Mouse (Mus musculus) testis, adult 2 months (tissue): ENCODE results near the gene Olfr446.

ENCODE experiments used
- CTCF ChIP-seq: fragments of 200-500 bp; IDR thresholded peaks from 2 replicates; pipeline ENCODE4 v1.5.1; 2012; ENCODE audit warnings: low read depth, mild to moderate bottlenecking, inconsistent platforms, low read length, moderate library complexity; ENCODE audit not compliant: control insufficient read depth, insufficient read depth, insufficient replicate concordance
- POLR2A ChIP-seq: fragments of 200-500 bp; IDR thresholded peaks from 2 replicates; pipeline ENCODE4 v1.6.1; 2012; ENCODE audit warnings: low read depth, mild to moderate bottlenecking, inconsistent platforms, low read length, moderate library complexity; ENCODE audit not compliant: control insufficient read depth

DNA sequence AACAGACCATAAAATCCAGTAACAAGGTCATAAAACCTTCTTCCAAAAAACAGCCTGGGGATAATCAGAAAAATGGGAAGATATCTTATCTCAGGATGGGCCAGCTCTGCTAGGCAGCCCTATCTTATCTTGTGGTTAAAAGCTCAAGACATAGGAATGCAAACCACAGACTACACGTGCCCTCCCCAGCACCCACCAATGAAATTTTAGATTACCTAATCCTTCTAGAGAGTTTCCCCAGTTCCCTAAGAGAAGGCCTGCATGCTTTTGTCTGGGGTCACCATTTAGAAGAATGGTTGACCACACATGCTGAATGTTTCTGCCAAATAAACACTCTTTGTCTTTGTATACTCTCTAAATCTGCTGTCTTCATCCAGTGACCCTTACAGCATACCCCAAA is 20.8 kb upstream of the Olfr446 start:
- TF ChIP-seq POLR2A (no peak), CTCF (no peak)
